Mouse (Mus musculus) adrenal gland, adult 2 months (tissue): ENCODE results near the gene Irf3. TPM values are rescaled to one million over a fixed set of nuclear protein-coding genes. Genes with fewer than 3 reads are reported as not detected.

Experiments
- DNase-seq: peaks from one replicate; pipeline ENCODE4 v3.0.0; 2021
- long read RNA-seq: library from polyadenylated mRNA; stranded (forward); transcript quantifications from one replicate; pipeline ENCODE4 v2.0.0, GENCODE M21; 2021
- polyA plus RNA-seq: library from polyadenylated mRNA; depleted of rRNA; stranded (reverse); fragments of >200 nt; gene quantifications from 2 replicates; pipeline ENCODE4 v1.2.3, GENCODE M21; 2012; rRNA removed
- total RNA-seq, 2 experiments: library from RNA; stranded (reverse); gene quantifications; 2 replicates each; pipeline ENCODE4 v1.2.3; 2021

Irf3 gene
- 100 to 1,000 TPM; 105 to 130 TPM for total RNA-seq
- polyA plus RNA-seq: 93.3 and 98.1 TPM in 2 replicates
- long read RNA-seq, transcript Irf3-201 (8 exons, 2,031 nt): major isoform, 29 of 52 reads
- long read RNA-seq, partial matches to known transcripts: 8 of 52 reads
- long read RNA-seq, other reads (novel, unspliced or antisense): 9 of 52 reads

DNA sequence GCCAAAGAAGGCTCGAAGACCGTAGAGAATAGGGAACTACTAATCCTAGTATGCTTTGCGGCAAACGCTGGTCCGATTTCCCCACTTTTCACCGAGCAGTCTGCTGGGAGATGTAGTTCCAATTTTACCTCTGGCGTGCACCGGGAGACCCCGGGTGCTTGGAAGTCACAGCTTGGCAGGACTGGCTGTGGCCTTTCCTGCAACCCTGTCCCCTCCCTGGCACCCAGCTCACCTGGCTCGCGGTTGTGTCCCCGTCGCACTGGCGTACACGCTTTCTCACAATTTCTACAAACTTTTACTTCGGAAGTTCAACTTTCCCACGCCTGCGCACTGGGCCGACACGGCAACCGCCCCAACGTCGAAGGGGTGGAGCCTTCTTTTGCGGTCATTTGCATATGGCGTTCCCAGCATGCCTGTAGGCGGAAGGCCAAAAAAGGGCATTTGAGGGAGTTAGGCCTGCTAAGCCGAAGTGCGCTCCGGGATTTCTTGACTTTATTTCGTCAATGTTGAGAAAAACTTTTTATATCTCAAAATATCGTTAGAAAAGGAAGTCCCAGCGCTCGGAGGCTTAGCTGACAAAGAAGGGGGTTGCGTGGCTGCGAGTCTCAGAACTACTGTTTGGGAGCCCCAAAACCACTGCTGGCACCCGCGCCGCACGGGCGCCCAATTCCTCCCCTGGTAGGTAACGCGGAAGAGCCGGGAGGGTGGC, at the start of gene Irf3:
Irf3 (plus strand) TSS at position 418 of the 709 bp plus-strand sequence.
- DNase-seq: peak; percentile 96

DNA sequence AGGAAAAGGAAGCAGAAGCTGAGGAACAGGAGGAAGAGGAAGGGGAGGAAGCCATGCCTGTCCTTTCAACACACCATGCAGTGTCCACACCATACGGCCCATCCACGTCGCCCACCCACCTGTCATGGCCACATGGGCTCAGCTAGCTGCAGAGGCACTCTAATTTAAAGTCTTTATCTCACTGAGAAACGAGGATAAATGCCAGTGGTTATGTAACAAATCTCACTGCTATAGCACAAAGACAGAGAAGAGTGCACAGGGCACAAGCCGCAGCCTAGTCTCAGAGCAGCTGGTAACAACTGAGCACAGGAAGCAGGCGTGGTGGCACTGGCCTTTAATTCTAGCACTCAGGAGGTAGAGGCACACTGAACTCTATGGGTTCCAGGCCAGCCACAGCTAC, 47.5 kb upstream of the Irf3 start:
- no peak for DNase-seq

DNA sequence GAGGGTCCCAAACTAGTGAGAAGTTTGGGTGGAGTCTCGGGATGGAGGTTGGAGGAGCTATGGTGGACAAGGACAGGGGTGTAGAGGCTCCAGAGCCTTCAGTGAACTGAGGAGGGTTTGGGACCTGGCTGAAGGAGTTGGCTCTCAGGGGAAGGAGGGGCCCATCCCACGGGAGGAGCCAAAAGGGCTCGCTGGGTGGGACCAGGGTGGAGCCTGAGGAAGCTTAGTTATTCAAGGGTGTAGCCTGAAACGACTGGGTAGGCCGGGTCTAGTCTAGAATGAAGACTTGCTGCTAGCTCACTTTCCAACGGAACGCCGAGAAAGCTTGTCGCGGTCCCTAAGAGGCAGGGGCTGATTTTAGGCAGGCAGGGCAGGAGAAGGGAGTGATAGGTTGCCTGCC, 45.5 kb upstream of the Irf3 start:
- peak; percentile 92 for DNase-seq

DNA sequence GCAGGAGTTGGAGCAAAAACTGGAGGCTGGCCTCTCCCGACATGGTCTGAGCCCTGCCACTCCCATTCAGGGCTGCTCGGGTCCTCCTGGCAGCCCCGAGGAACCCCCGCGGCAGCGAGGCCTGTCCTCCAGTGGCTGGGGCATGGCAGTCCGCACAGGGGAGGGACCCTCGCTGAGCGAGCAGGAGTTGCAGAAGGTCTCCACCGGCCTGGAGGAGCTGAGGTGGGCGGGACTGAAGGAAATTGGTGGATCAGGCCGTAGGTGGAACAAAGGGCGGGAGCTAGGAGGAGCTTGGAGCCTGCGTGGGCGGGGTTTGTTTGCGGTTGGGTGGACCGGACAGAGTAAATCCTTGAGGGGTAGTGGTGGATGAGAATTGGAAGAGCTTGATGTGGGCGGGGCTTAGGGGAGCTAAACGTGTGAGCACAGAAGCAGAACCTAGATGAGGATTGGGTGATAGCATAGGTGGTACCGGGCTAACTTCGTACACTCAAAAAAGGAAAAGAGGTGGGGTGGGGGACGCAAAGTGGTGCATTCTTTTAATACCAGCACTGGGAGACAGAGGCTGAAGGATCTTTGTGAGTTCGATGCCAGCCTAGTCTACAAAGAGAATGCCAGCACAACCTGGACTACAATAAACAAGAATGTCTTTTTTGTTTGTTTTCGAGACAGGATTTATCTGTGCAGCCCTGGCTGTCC, 44.7 kb upstream of the Irf3 start:
- peak; percentile 97 for DNase-seq

DNA sequence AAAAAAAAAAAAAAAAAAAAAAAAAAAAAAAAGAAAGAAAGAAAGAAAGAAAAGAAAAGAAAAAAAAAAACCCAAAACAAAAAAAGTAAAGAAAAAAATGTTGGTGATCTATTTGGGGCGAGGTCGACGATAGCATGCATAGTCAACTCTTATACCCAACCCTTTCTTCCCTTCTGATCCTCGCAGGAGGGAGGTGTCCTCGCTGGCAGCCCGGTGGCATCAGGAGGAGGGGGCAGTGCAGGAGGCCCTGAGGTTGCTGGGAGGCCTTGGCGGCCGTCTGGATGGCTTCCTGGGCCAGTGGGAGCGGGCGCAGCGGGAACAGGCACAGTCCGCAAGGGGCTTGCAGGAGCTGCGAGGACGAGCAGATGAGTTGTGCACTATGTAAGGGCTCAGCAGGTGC, 43.9 kb upstream of the Irf3 start:
- no peak for DNase-seq

DNA sequence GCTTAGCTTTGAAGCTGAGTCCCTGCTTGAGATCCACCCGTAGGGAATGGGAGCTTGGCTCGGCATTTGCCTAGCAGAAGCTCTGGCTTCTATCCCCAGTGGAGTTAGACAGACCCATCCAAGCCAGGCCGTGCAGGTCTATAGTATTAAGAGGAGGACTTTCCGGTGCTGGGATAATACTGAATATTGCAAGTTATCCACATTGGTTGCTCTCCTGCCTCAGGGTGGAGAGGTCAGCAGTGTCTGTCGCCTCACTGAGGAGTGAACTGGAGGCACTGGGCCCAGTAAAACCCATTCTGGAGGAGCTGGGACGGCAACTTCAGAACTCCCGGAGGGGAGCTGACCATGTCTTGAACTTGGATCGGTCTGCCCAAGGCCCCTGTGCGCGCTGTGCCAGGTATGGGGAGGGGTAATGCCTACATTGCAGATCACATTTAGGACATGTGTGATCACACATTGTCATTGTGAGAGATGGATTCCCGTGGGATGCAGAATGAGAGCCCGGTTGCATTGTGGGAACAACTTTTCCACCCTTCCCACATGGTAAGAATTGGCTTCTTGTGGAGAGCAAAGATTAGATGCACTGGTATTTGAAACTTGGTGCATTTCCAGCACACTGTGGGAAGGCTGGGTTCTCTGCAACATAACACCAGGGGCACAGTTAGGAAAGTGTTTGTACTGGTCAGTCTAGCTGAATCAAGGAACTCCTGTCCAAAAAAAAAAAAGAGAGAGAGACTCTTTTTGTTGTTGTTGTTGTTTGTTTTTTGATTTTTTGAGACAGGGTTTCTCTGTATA, 43.2 kb upstream of the Irf3 start:
- DNase-seq: no peak

DNA sequence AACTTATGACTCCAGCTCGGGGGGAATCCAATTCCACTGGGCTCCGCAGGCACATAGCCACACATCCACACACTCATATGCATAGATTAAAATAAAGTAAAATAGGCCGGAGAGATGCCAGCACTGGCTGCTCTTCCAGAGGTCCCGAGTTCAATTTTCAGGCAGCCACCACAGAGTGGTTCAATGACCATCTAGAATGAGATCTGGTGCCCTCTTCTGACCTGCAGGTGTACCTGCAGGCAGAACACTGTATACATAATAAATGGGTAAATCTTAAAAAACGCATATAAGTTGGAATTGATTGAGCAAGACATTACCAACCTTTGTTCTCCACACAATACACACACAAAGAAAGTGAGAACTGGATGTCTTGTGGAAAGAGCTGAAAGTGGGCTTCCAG, 41.8 kb upstream of the Irf3 start:
- DNase-seq: no peak

DNA sequence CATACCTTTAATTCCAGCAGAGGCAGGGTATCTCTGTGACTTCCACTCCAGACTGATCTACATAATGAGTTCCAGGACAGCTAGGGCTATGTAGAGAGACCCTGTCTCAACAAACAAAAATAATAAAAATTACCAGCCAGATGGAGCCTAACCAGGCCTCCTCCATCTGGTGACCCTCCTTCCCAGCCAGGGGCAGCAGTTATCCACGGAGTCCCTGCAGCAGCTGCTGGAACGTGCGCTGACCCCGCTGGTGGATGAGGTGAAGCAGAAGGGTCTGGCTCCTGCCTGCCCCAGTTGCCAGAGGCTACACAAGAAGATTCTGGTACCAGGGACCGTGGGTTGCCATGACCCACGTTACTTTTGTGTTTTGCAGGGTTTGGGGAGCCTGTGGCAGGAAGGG, 41.2 kb upstream of the Irf3 start:
- DNase-seq: no peak

DNA sequence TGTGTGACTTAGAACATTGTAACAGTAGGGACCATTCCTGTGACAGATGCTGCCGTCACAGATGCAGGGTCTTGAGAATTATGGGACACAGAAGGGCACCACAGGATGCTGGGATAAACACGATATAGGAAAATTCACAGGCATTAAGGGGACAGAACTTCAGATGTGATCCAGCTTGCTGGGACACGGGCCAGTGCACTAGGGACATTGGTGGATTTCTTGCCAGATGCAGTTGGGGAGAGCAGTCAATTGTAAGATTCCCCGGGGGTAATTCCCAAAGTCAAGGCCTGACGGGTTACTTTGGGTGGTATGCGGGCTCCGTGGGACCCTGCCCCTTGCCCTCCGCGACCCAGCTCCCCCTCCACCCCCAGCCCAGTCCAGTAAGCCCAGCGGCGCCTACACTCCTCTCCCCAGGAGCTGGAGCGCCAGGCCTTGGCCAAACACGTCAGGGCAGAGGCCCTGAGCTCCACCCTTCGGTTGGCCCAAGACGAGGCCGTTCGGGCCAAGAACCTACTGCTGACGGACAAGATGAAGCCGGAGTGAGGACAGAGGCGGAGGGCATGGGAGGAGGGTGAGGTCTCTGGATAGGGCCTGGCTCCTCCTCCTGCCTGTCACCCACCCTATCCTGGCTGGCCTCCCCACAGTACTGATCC, 40.1 kb upstream of the Irf3 start:
- peak; percentile 49 for DNase-seq

GRCm38 (mm10) chr7:44958208-44958607, 39.2 kb upstream of the Irf3 start:
- DNase-seq: peak; percentile 51

DNA sequence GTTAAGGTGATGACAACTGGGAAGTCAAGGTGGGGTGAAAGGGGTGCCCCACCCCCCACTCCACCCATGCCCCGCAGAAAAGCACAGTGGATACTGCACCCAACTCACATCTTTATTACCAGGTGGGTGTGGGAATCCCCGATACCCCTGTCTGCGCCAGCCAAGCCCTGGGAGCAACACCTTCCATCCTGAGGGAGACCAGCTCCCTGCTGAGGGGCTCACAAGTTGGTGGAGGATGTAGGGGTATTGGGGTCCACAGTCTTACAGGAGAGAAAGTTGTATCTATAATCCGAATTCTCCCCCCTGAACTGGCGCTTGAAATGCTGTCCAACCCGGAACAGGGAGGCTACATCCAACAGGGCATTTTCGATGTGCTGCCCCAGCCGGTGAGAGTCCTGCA, 38.2 kb upstream of the Irf3 start:
- no peak for DNase-seq

GRCm38 (mm10) chr7:44959874-44960511, 37.5 kb upstream of the Irf3 start:
- DNase-seq: peak; percentile 3

DNA sequence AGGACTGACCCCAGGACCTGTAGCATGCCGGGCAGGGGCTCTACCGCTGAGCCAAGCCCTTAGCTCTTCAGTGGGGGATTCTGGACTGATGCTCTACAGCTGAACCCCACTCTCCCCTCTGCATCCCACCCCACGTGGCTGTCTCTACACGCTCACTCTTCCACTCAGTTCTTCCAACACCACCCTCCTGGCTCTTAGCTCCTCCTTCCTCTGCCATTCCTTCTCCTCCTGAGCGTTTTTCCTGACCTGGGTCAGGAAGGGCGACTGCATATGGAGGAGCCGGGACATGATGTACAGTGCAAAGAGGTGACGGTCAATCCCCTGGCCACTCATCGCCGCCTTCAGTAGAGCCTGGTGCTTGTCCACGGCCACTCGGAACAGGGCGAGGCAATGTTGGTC, 36.9 kb upstream of the Irf3 start:
- peak; percentile 1 for DNase-seq

DNA sequence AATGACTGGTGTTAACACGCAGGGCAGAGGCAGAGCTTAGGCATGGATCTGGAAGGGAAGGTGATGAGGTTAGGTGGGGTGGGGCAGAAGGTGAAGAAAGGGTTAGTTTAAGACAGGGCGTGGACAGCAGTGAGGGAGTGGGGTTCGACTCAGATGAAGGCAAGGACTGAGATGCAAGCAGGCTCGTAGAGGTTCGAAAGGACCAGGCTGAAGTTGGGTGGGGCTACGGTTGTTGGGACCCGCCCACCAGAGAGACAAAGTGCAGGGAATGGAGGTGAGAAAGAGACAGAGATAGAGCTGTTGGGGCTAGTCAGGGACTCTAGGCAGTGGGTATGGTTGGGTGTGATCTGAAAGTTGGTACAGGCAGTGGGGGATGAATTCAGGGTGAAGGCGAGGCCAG, 35.1 kb upstream of the Irf3 start:
- peak; percentile 1 for DNase-seq

GRCm38 (mm10) chr7:44962831-44963230, 34.6 kb upstream of the Irf3 start:
- no peak for DNase-seq

DNA sequence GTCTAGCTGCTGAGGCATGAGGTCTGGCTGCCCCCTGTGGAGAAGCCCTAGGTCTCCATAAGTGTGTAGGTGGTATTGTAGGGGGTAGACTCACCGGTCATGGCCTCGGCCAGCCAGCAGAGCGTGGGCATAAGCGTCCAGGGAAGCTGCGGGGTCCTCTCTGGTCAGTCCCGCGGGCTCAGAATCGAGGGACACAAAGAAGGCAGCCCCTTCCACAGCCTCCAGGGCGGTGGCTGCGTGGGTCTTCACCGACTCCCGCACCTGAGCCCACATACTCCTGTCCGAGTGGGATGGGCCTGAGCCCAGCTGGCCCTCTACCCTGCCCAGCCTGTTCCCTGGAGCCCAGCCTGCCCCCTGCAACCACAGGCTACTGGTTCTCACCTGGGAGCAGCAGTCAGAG, 32.5 kb upstream of the Irf3 start:
- DNase-seq: no peak

- DNase-seq: no peak
These were observed 31.5 kb upstream of the Irf3 start for GRCm38 (mm10) chr7:44965975-44966374.

GRCm38 (mm10) chr7:44966638-44967037, 30.8 kb upstream of the Irf3 start:
- DNase-seq: no peak

DNA sequence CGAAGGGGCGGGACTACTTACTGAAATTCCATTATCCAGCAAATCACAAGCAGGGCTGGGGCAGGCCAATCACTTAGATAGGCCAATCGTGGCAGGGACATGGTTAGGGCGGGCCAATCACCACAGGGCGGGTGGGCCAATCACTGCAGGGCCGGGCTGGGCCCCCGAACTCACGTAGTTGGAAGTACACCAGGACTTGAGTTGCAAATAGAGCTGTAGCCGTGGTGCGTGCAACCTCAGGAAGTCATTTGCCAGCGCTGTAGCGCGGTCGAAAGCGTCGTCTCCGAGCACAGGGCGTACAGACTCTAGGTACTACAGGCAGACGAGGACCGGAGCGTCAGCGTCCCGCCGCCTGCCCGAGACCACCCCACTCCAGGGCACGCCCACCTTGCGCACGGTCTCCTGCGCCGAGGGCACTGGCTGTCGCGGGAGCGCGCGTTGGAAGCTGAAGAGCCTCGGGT, 27.2 kb upstream of the Irf3 start:
- peak; percentile 92 for DNase-seq

DNA sequence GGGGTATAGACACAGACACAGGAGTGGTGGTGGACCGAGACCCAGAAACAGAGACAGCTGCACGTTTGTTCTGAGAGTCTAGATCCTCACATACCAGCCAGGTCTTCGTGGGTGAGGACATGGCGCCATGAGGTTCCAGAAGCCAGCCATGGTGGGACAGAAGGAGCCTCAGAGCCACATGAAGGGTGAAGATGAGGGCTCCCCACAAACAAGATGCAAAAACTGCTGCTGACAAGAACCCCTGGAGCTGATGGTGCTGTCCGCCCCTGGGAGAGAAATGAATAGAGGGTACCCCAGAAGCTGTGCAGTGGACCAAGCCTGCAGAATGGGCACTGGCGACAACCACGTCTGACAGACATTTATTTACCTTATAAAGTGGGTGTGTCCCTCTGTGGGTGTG, 26.3 kb upstream of the Irf3 start:
- DNase-seq: no peak

- no peak for DNase-seq
These were observed 23.9 kb upstream of the Irf3 start for GRCm38 (mm10) chr7:44973415-44974130.
